Mouse (Mus musculus) spleen, postnatal 0 days (tissue): ENCODE results near the gene Ccdc107. TPM values are rescaled to one million over a fixed set of nuclear protein-coding genes. Genes with fewer than 3 reads are reported as not detected.

ENCODE experiments used
- polyA plus RNA-seq: library from polyadenylated mRNA; unstranded; fragments of >200 nt; fragmentation: Nextera tagmentation; extraction: Ambion mirVana; gene quantifications from 2 replicates; pipeline ENCODE4 v1.2.1, GENCODE M21; 2015

Ccdc107 gene
- polyA plus RNA-seq: 42.9 and 45.9 TPM in 2 replicates

DNA sequence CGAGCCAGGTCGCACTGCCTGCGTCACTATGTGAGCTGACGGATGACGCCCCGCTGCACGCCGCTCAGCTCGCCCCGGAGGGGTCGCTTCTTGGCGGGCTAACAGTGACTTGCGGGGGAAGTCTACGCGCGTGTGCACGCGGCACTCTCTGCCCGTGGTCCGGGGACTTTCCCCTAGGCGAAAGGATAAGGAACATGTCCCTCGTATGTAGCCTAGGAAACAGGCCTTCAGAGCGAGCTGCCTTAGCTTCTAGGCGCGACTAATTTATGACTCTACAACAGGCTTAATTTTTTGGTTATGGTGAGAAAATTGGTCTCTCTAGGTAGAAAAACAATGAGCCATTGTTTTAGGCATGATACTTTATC, at the start of gene Ccdc107:
Gene Ccdc107 (plus strand): TSS at position 80 of the 365 bp plus-strand sequence.

DNA sequence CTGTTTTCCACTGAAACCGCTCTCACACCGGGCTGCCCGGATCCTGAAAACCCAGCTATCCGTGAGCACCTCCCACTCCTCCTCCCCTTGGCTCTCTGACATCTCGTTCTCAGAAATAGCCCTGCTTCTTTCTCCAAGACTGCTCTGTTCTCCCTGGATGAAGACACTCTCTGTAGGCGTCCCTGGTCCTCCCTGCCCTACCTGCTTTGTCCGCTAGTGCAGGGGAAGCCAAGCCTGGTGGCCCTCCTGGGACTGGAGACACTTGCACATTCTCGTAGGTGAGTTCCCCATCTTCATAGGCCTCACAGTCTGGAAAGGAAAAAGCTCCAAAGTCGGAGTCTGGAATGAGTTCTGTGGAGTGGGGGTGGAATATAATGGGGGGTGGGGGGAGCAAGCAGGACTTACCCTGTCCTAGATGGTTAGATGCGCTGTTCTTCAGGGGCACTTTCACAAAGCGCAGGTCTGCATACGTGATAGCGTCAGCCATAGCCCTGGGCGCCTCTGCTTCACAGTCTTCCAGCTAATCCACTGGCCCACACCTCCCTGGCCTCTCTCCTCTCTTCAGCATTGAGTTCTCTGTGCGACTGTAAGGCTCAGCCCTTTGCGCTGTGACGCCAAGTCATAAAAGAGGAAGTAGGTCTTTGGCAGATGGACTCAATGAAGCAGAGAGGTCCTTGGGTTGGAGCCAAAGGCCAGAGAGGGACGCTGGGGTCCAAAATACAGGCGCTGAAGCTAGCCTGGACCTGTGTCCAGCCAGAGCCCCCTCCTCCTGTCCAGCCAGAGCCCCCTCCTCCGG, 38.5 kb upstream of the Ccdc107 start, which contains the start of gene Cd72:
Gene Cd72 (minus strand): TSS at position 588 of the 796 bp plus-strand sequence.

DNA sequence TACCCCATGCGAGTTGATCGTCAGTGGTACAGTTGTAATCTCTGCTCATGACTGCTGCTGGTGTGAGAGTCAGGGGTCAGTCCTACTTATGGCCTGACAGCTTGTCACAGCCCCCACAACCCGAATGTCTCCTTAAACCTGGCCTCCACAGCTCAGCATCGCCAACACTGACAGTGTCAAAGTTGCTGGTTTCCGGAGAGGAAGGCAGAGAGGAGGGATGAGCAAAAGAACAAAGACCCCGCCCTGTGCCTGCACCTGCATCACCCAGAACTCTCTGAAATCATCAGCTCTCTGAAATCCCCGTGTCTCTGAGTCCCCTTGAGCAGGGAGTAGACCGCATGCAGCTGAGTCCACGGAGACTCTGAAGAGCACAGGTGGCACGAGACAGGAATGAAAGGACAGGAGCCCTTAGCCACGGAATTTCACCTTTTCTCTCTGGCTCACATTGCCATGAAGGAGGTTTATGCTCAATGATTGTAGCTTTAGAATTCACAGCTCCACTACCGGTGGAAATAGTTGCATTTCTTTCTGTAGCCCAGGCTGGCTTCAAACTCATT, 9.1 kb upstream of the Ccdc107 start, which contains the start of gene Sit1:
Gene Sit1 (minus strand): TSS at position 200 of the 557 bp plus-strand sequence.

DNA sequence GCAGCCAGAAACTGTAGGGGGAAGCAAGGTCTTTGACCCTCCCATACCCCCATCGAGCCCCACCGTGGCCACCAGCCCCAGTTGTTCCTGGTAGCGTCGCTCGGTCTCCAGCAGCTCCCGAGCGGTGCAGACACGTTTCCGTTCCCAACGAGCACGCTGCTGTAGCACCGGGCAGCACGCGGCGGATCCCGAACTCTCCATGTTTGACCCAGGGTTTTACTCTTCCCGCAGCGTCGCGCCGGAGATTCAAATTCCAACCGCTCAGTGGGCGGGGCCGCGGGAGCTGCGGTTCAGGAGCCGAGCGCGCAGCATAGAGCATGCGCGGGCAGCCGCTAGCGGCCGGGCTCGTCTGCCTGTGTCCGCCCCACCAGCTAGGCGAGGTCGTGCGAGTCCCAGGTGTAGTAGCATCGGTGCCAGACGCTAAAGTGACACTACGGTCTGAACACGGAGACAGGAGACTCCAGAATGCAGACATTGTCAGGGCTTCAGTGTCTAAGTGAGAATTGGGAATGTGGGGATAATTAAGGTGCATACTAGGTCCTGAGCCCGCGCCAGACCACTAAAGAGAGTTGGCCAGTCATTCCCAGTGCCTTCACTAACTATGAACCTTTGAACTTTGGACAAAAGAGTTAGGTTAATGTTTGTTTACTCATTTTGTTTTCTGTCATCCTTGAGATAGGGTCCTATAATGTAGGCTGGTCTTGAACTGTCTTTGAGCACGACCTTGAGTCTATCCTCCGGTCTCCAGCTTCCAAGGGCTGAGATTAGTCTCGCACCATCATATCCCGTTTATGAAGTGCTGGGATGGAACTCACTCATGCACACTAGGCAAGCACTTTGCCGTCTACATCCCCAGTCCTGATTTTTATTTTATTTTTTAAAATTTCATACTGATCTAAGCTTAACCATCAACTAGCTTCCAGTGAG, 7.0 kb downstream of the Ccdc107 start, which contains the start of gene Arhgef39:
Gene Arhgef39 (minus strand): TSS at position 289 of the 927 bp plus-strand sequence.

DNA sequence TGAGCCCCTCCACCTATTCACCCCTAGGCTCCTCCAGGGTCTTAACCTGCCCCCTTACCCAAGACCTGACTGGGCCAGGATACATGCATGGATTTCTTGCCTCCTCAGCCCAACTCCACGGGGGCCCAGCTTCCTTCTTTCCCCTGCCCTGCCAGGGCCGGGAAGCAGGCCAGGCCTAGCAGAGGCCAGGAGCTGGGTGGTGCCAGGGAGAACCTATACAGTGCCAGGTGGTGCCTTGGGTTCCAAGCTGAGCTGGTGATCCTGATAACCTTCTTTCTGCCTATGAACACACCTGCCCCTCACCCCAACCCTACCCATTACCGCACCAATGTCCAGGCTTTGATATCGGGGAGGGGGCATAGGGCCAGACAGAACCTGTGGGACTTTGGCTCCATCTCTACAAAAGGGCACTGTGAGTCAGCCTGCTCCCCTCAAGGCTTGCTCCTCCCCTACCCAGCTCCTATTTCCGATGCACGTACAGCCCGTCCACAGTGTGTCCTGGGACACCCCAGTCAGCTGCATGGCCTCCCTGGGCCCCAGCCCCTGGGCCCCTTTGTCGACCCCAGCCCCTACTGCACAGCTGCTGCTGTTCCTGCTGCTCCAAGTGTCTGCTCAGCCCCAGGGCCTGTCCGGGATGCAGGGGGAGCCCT, 14.0 kb downstream of the Ccdc107 start, which contains the start of gene Car9:
Gene Car9 (plus strand): TSS at position 431 of the 650 bp plus-strand sequence.

Other genes with a start within 250 kb of the Ccdc107 start
- 0.82 and 1.6 TPM in 2 replicates for gene Atp8b5, start 225.7 kb upstream of the Ccdc107 start, polyA plus RNA-seq
- gene Rusc2, start 110.9 kb upstream of the Ccdc107 start, polyA plus RNA-seq: 3.6 and 3.9 TPM in 2 replicates
- not detected in 2 replicates for gene Fam166b, start 63.8 kb upstream of the Ccdc107 start, polyA plus RNA-seq
- 1.3 and 2.5 TPM in 2 replicates for gene Tesk1, start 51.0 kb upstream of the Ccdc107 start, polyA plus RNA-seq
- gene Cd72, start 38.3 kb upstream of the Ccdc107 start, polyA plus RNA-seq: 8.4 and 12.7 TPM in 2 replicates
- gene Sit1, start 9.2 kb upstream of the Ccdc107 start, polyA plus RNA-seq: 0.59 and 1.4 TPM in 2 replicates
- 38.1 and 40.1 TPM in 2 replicates for gene Arhgef39, start 6.8 kb downstream of the Ccdc107 start, polyA plus RNA-seq
- gene Car9, start 14.1 kb downstream of the Ccdc107 start, polyA plus RNA-seq: 3.2 and 3.7 TPM in 2 replicates
- gene Tpm2, start 30.9 kb downstream of the Ccdc107 start, polyA plus RNA-seq: 63.0 and 70.1 TPM in 2 replicates
- gene Creb3, start 69.4 kb downstream of the Ccdc107 start, polyA plus RNA-seq: 23.7 and 33.8 TPM in 2 replicates
- gene Tln1, start 69.8 kb downstream of the Ccdc107 start, polyA plus RNA-seq: 62.7 and 73.4 TPM in 2 replicates
- 16.0 and 17.6 TPM in 2 replicates for gene Rgp1, start 85.8 kb downstream of the Ccdc107 start, polyA plus RNA-seq
- 16.9 and 18.2 TPM in 2 replicates for gene Gba2, start 86.0 kb downstream of the Ccdc107 start, polyA plus RNA-seq
- gene Msmp, start 91.6 kb downstream of the Ccdc107 start, polyA plus RNA-seq: 0.54 and 0.72 TPM in 2 replicates
- gene Npr2, start 139.0 kb downstream of the Ccdc107 start, polyA plus RNA-seq: 3.3 and 4.7 TPM in 2 replicates
- gene Spag8, start 160.7 kb downstream of the Ccdc107 start, polyA plus RNA-seq: 0.20 and 0.70 TPM in 2 replicates
- gene Hint2, start 163.6 kb downstream of the Ccdc107 start, polyA plus RNA-seq: 73.1 and 79.8 TPM in 2 replicates
- 1.1 and 1.5 TPM in 2 replicates for gene Tmem8b, start 176.1 kb downstream of the Ccdc107 start, polyA plus RNA-seq
- 1.5 and 2.0 TPM in 2 replicates for gene Fam221b, start 176.2 kb downstream of the Ccdc107 start, polyA plus RNA-seq
- not detected in 2 replicates for gene Olfr70, start 207.9 kb downstream of the Ccdc107 start, polyA plus RNA-seq
- not detected in 2 replicates for gene Olfr71, start 217.4 kb downstream of the Ccdc107 start, polyA plus RNA-seq
- 0.17 and 0.59 TPM in 2 replicates for gene Hrct1, start 234.3 kb downstream of the Ccdc107 start, polyA plus RNA-seq
- gene Spaar, start 237.1 kb downstream of the Ccdc107 start, polyA plus RNA-seq: 0.07 TPM in 1 of 2 replicates, not detected in the other